Mouse (Mus musculus): ENCODE results near the gene Trp53i13.

DNA sequence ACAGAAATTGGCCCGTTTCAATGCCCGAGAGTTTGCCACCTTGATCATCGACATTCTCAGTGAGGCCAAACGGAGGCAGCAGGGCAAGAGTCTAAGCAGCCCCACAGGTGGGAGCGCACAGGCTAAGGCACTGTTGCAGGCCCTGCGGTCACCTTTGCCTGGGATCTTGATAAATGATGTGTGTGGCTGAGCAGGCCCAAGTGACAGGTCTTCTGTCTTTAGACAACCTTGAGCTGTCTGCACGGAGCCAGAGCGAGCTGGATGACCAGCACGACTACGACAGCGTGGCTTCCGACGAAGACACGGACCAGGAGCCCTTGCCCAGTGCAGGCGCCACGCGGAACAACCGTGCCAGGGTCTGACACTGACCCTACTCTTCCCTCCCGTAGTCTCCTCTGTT lies 11.4 kb downstream of the Trp53i13 start:
- no peak for TF ChIP-seq CTCF (conservative IDR thresholded peaks at IDR 0.05; ENCODE audit: insufficient read depth, insufficient read length, low read depth, low read length)
- TF ChIP-seq POLR2A (IDR thresholded peaks at IDR 0.05; ENCODE audit: low read depth, low read length) = no peak
